Mouse (Mus musculus): ENCODE measurements around the gene Chaf1a.

DNA sequence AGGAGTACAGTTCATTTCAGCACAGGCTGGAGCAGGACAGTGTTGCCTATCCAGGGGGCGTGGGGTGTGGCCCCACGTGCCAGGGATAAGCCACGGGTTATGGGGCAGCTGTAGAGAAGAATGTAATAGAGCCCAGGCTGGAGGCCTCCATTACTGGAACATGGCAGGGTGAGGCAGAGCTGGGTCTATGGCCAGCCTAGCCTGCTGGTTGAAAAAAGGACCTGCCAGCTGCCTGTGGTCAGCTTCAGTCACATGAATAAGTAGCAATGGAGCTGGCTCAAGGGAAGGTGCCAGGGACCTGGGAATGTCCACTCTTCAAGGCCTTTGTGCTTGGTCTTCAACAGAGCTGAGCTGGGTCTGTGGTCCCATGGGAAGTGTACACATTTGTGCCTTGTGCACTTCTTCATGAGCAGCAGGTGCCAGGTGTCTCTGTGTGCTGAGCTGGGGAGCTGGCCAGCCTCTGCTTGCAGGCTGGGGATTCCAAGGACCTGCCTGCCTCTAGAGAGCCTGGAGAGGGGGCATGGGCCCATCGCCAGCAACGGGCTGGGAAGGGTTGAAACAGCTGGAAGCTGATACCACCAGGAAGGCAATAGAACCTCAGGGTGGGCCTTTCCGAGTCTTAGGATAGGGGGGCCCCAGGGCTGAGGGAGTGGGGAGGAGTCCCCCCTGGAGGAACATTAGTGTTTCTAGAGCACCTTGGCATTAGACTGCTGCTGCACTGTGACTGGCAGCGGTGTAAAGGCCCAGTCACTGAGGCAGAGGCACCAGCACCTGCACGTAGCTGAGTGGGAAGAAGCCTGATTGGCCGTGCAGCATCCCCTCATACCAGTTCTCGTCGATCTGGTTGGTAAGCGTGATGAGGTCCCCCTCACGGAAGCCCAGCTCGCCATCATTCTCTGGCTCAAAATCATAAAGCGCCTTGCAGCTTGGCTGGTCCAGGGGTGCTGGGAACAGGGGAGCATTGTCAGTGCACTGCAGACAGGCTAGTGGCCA, 23.1 kb upstream of the Chaf1a start:
- TF ChIP-seq CTCF (IDR thresholded peaks at IDR 0.05; ENCODE audit: control insufficient read depth, insufficient read depth, insufficient replicate concordance, low read depth, low read length): no peak
- no peak for TF ChIP-seq POLR2A (IDR thresholded peaks at IDR 0.05; ENCODE audit: control insufficient read depth, low read depth, low read length)

Data from testis, adult 2 months (tissue).